Mouse (Mus musculus) heart, embryonic 14.5 days (tissue): ENCODE measurements around the gene Dnaja1. TPM values are rescaled to one million over a fixed set of nuclear protein-coding genes. Genes with fewer than 3 reads are reported as not detected.

Experiments used
- ATAC-seq: fragments of 200-750 bp; cut with Nextera tagmentation; 2 replicates; pipeline ENCODE4 v1.8.0; 2017; ENCODE audit warnings: low read depth, moderate TSS enrichment; ENCODE audit not compliant: insufficient number of reproducible peaks, insufficient read depth, low FRiP score
- H3K27ac ChIP-seq, 2 experiments: fragments of 200-500 bp in 1 of 2; fragments of 300-500 bp in 1 of 2; sonication (generic) in 1 of 2; replicated peaks in 1 of 2; 2 replicates each; pipeline ENCODE4 v1.5.1; 2012 to 2014; ENCODE audit warnings: low read depth in 2 of 2, low read length in 2 of 2, control low read depth in 1 of 2, mild to moderate bottlenecking in 1 of 2, mixed read lengths in 1 of 2; ENCODE audit not compliant: control insufficient read depth in 1 of 2, insufficient read depth in 1 of 2
- H3K27me3 ChIP-seq: fragments of 300-500 bp; sonication (generic); 2 replicates; pipeline ENCODE4 v1.6.1; 2014; ENCODE audit warnings: mild to moderate bottlenecking, low read length, control low read depth; ENCODE audit not compliant: control insufficient read depth, insufficient read depth
- H3K36me3 ChIP-seq: fragments of 300-500 bp; sonication (generic); 2 replicates; pipeline ENCODE4 v1.6.1; 2014; ENCODE audit warnings: mild to moderate bottlenecking, control low read depth, low read length, mixed read lengths; ENCODE audit not compliant: control insufficient read depth, insufficient read depth
- H3K4me1 ChIP-seq, 2 experiments: fragments of 200-500 bp in 1 of 2; fragments of 300-500 bp in 1 of 2; sonication (generic) in 1 of 2; 2 replicates each; pipeline ENCODE4 v1.6.1; 2012 to 2014; ENCODE audit warnings: low read length in 2 of 2, control low read depth in 1 of 2, mixed read lengths in 1 of 2; ENCODE audit not compliant: control insufficient read depth in 2 of 2, insufficient read depth in 2 of 2
- H3K4me2 ChIP-seq: fragments of 300-500 bp; sonication (generic); 2 replicates; pipeline ENCODE4 v1.6.1; 2014; ENCODE audit warnings: mild to moderate bottlenecking, low read length
- H3K4me3 ChIP-seq, 2 experiments: fragments of 200-500 bp in 1 of 2; fragments of 300-500 bp in 1 of 2; sonication (generic) in 1 of 2; 2 replicates each; pipeline ENCODE4 v1.5.1; 2012 to 2014; ENCODE audit warnings: low read length in 2 of 2, mild to moderate bottlenecking in 2 of 2, control low read depth in 1 of 2, low read depth in 1 of 2, moderate library complexity in 1 of 2; ENCODE audit not compliant: control insufficient read depth in 1 of 2, insufficient read depth in 1 of 2
- H3K9ac ChIP-seq: fragments of 300-500 bp; sonication (generic); 2 replicates; pipeline ENCODE4 v1.6.1; 2014; ENCODE audit warnings: mild to moderate bottlenecking, low read length
- H3K9me3 ChIP-seq: fragments of 300-500 bp; sonication (generic); 2 replicates; pipeline ENCODE4 v1.6.1; 2016; ENCODE audit warnings: low read length, control low read depth; ENCODE audit not compliant: control insufficient read depth
- WGBS: fragments of 180-500 bp; shearing (Covaris S2); extraction: QIAGEN DNeasy Blood & Tissue Kit; methylation state at CpG from one replicate; pipeline ENCODE4 v1.1.7; 2014; 5-methylcytosine and 5-hydroxymethylcytosine counted together
- polyA plus RNA-seq: library from polyadenylated mRNA; unstranded; fragments of >200 nt; fragmentation: Nextera tagmentation; extraction: Ambion mirVana; gene quantifications from 2 replicates; pipeline ENCODE4 v1.2.1, GENCODE M21; 2014

Gene Dnaja1
- polyA plus RNA-seq, 1 experiment from 2014 or later: 218 TPM

DNA sequence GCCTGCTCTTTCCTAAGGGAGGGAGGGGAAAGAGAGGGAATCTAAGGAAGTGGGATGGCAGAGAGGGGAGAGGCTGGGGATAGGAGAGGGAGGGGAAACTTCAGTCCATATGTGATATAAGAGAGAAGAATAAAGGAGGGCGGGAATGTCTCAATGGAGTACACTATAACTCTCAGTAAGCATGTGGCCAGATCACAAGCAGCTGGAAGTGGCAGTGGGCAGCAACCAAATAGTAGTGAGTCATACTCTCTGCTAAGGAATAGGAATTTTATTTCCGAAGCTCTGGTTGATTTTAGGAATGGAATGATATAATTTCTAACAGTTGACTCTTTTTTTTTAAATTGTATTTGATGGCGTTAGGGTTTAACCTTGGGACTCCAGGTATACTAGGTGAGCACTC, 4.8 kb upstream of the Dnaja1 start:
- no peak overlapping the region for H3K4me3 ChIP-seq
- no peaks in the 10 kb centered on the region for H3K9me3 ChIP-seq
- H3K36me3 ChIP-seq: no peaks in the 10 kb centered on the region
- no peak overlapping the region for H3K9ac ChIP-seq
- H3K27me3 ChIP-seq: no peaks in the 10 kb centered on the region
- WGBS: 87% methylated on average over 3 of the region's 3 CpGs
- no peak for ATAC-seq
- H3K4me2 ChIP-seq: no peak overlapping the region
- H3K27ac ChIP-seq: no peak overlapping the region
- H3K4me1 ChIP-seq: peaks cover 5% of the 10 kb centered on the region in 2 experiments

DNA sequence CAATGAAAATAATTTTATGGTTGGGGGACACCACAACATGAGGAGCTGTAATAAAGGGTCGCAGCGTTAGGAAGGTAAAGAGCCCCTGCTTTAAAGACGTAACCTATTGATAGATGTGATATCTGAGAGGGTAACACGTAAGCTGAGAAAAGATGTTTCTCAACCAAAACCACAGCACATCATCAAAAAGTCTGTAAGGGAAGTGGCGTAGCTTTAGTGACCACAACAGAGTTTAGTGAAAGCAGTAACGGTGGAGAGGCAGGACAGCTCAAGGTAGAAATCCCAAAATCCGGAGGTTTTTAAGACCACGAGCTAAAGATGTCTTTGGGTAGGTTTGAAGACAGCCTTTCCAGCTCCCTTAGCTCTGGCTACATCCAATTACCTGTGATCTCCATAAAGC, 1.0 kb upstream of the Dnaja1 start:
- H3K9me3 ChIP-seq: no peaks in the 10 kb centered on the region
- H3K27ac ChIP-seq: peak overlapping the region in 1 of 2 experiments; percentile 99; a peak in 2 of 4 replicates
- peaks cover 19% of the 10 kb centered on the region for H3K36me3 ChIP-seq
- peak overlapping the region; percentile 89 for H3K4me2 ChIP-seq
- H3K27me3 ChIP-seq: no peaks in the 10 kb centered on the region
- H3K9ac ChIP-seq: peak overlapping the region; percentile 92; the same call in 1 of the 2 replicates
- 92% methylated on average over 8 of the region's 8 CpGs for WGBS
- peaks cover 5 to 22% of the 10 kb centered on the region in 2 experiments for H3K4me1 ChIP-seq
- no peak for ATAC-seq
- H3K4me3 ChIP-seq: no peak overlapping the region

DNA sequence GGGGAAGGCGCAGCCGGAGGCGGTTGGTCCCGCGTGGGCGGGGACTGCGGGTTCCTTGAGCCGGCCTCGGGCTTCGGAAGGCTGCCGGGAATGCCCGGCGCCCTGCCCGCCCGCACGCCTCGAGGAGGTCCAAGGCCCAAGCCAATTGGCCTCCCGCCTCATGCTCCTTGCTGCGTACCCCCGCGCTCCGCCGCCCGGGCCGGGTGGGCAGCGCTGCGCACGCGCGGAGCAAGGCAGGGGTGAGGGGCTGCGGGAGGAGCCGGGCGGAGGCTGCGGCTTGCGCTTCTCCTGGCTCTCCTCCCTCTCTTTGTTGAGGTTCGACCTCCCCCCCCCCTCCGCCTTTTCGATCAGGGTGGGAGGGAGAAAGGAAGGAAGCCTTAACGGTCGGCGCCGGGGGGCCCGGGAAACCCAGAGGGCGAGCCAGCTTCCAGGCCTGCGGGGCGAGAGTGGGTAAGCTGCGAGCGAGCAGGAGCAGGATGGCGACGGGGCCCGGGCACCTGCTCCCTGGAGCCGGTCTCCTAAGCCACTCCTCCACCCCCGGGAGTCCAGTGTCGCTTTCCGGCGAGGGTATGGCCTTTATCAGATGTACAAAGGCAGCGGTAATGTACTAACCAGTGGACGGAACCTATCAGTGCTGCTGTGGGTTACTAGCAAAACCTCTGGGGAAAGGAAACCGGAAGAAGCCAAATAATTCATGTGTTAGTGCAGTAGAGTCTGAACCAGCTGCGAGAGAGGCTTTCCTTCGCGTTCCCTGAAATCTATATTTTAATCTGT, 924 bp downstream of the Dnaja1 start:
- under 1% methylated on average over 59 of the region's 62 CpGs for WGBS
- ATAC-seq: peak; percentile 82
- peaks cover 39% of the 10 kb centered on the region for H3K36me3 ChIP-seq

DNA sequence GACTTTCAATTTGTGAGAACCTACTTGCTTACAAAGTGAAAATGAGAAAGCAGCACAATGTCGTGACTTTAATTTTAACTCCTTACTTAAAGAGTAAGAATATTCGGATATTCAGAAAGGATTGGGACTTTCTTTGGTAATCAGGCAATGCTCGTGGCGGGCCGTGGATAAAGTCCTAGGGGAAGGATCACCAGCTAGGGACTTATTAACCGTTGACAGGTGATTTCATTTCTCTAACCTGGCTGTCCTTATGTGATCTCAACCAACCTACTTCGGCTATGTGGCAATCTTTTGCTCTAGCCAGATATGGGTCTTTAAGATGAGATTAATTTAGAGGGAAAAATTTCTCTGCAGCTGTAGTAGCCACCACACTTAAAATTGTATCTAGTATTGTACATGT, 3.2 kb downstream of the Dnaja1 start:
- peak overlapping the region; percentile 89; the same call in 1 of the 2 replicates for H3K4me2 ChIP-seq
- H3K4me3 ChIP-seq: peak overlapping the region in 1 of 2 experiments; percentile 4; a peak in 1 of 4 replicates
- ATAC-seq: no peak
- no peaks in the 10 kb centered on the region for H3K27me3 ChIP-seq
- peaks cover 5 to 22% of the 10 kb centered on the region in 2 experiments for H3K4me1 ChIP-seq
- no peaks in the 10 kb centered on the region for H3K9me3 ChIP-seq
- H3K9ac ChIP-seq: no peak overlapping the region
- H3K36me3 ChIP-seq: peaks cover 62% of the 10 kb centered on the region
- H3K27ac ChIP-seq: no peak overlapping the region
- WGBS: 77% methylated on average over 7 of the region's 7 CpGs

More for the DNA sequence above, 924 bp downstream of the Dnaja1 start:
- Histone ChIP-seq H3K4me1 (peaks cover 5 to 22% of the 10 kb centered on the region in 2 experiments), H3K27ac (peak overlapping the region; percentile 88 to 99), H3K9ac (peak overlapping the region; percentile 92), H3K4me3 (peak overlapping the region; percentile 63 to 98), H3K27me3 (no peaks in the 10 kb centered on the region), H3K4me2 (peak overlapping the region; percentile 89), H3K9me3 (no peaks in the 10 kb centered on the region)

DNA sequence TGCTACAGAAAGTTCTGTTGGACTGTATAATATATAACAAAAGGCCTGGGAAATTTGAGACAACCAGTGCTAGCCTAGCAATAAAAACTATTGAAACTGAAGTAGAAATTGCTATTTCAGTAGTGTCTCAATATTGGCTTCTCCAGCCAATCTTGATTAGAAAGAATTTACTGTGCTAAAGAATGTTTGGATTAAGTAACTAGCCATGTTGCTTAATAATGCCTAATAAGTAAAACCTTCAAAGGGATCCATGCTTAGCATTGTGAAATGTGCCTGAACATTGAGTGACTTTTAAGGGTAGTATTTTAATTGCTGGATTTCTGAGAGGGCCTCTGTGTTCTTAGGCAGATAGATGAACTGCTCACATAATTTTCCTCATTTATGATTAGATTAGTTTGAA, 3.6 kb downstream of the Dnaja1 start:
- no peak overlapping the region for H3K4me2 ChIP-seq
- no peak overlapping the region for H3K4me3 ChIP-seq
- H3K27ac ChIP-seq: no peak overlapping the region
- peaks cover 66% of the 10 kb centered on the region for H3K36me3 ChIP-seq
- H3K4me1 ChIP-seq: peaks cover 5 to 22% of the 10 kb centered on the region in 2 experiments
- no peak overlapping the region for H3K9ac ChIP-seq
- H3K27me3 ChIP-seq: no peaks in the 10 kb centered on the region
- H3K9me3 ChIP-seq: no peaks in the 10 kb centered on the region
- no peak for ATAC-seq

DNA sequence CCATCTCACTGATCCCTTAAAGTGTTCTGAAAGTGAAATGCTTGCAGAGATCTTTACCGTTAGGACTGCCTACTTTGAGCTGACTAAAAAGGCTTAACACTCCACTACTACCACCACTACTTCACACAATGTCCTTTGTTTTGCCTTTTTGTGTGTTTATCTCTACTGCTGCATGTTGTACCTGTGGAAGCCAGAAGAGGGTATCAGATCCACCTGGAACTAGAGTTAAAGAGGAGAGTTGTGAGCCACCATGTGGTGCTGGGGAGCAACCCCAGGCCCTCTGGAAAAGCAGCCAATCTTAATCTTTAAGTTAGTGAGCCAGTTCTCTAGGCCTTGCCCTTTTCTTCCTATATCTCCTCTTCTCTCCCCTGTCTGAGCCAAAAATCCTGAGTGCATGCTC, 5.3 kb downstream of the Dnaja1 start:
- no peaks in the 10 kb centered on the region for H3K9me3 ChIP-seq
- H3K27ac ChIP-seq: no peak overlapping the region
- no peaks in the 10 kb centered on the region for H3K27me3 ChIP-seq
- H3K36me3 ChIP-seq: peaks cover 83% of the 10 kb centered on the region
- H3K4me1 ChIP-seq: peaks cover 0 to 16% of the 10 kb centered on the region in 2 experiments; a peak in 3 of 4 replicates
- 81% methylated on average over 1 of the region's 1 CpGs for WGBS
- no peak overlapping the region for H3K9ac ChIP-seq
- H3K4me2 ChIP-seq: no peak overlapping the region
- no peak for ATAC-seq
- no peak overlapping the region for H3K4me3 ChIP-seq

DNA sequence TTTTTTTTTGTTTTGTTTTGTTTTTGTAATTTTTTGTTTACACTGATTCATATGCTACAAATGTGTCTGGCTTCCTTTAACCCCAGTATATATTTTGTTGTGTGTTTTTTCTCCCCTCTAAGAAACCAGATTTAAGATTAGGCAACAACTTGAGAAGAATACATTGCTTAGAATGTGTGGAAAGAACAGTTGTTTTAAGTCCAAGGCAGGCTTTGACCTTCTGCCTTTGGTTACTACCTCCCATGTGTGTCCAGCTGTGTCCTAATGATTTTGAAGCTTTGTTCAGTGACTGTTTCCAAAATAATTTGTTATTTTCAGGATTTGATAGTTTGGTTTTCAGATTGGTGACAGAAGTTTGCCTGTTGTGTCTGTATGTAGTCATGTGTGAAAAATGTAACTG, 9.3 kb downstream of the Dnaja1 start:
- Histone ChIP-seq H3K9ac (no peak overlapping the region), H3K4me1 (no peaks in the 10 kb centered on the region), H3K27ac (no peak overlapping the region), H3K4me2 (no peak overlapping the region), H3K27me3 (no peaks in the 10 kb centered on the region), H3K36me3 (peaks cover 97% of the 10 kb centered on the region), H3K4me3 (no peak overlapping the region), H3K9me3 (no peaks in the 10 kb centered on the region)
- no peak for ATAC-seq

DNA sequence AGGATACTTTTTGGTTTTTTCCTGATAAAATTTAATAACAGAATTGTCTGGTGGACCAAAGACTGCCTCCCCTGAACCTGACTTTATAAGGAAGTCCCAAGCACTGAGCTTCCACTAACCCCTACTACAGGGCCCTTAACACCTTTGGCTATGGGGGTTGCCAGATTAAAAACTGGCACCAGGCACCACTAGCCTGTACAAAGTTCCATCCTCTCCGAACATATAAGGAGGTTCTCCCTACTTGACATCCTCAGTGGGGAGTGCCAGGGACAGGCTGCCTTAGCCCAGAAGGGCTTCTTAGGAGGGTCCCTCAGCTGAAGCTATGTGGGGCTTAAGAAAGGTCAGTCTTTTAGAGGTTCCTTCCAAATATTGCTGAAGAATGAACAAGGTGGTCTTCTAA, 13.4 kb downstream of the Dnaja1 start:
- Histone ChIP-seq H3K9me3 (no peaks in the 10 kb centered on the region), H3K9ac (no peak overlapping the region), H3K36me3 (peaks cover 91% of the 10 kb centered on the region), H3K4me1 (no peaks in the 10 kb centered on the region), H3K4me3 (no peak overlapping the region), H3K27me3 (no peaks in the 10 kb centered on the region), H3K4me2 (no peak overlapping the region), H3K27ac (no peak overlapping the region)
- 66% methylated on average over 1 of the region's 1 CpGs for WGBS
- no peak for ATAC-seq
